Mouse (Mus musculus) mouse trophoblast stem cell (cell line): ENCODE measurements at regions not wholly inside any gene's neighbourhood (a gene's known extent, or its start where the extent isn't known, plus 50 kb on each side); places are given as distances from the start of the nearest gene placed in this dataset.

Source experiments
- in situ Hi-C, 2 experiments: fragments of 300-500 bp; cut with MseI, MboI; formaldehyde crosslinking; loops; 2 replicates in 1 of 2; 3 replicates in 1 of 2; pipeline ENCODE4 v1.15.1; 2025

DNA sequence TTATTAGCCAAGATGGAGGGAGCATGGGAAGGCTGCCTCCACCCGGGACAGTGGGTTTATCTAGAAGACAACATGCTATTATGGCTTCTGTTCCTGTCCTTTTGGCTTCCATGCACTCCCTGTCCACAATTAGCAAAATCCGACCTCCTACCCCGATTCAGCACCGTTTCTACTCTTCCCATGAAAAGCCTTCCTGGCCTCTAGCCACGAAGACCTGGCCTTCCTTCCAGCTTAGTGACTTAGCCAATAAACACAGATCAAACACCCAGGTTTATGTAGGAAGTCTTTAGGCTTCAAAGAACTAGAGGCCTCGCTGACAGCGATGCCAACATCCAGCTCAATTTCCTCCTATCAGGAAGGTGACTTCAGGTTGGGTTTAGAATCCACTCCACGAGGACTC is 338.5 kb upstream of the Zmiz1 start:
- in situ Hi-C loops, result no loop called here

DNA sequence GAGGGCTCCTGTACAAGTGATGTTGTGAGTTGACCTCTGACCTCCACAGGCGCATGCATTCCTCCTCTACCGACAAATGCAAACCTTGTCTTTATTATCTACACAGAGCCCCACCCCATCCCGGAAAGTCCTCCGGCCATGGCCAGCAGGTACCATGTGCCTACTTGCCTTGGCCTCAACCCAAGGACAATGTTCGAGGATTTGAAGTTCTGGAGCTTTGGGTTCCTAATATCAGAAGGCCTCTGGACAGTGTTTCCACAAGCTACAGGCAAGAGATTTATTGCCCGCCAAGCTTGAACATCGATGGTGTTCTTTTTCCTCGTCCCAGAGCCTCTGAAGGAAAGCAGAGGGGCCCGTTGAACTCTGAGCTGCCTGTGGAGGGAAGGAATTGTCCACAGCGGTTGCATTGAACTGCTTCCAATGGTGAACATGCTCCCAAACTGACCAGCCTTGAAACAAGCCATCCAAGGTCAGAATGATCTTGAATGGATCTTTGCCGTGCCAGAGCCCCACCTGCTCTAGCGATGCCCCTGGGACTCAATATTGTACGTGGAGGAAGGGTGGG is 335.9 kb upstream of the Zmiz1 start:
- in situ Hi-C loops, result no loop called here

DNA sequence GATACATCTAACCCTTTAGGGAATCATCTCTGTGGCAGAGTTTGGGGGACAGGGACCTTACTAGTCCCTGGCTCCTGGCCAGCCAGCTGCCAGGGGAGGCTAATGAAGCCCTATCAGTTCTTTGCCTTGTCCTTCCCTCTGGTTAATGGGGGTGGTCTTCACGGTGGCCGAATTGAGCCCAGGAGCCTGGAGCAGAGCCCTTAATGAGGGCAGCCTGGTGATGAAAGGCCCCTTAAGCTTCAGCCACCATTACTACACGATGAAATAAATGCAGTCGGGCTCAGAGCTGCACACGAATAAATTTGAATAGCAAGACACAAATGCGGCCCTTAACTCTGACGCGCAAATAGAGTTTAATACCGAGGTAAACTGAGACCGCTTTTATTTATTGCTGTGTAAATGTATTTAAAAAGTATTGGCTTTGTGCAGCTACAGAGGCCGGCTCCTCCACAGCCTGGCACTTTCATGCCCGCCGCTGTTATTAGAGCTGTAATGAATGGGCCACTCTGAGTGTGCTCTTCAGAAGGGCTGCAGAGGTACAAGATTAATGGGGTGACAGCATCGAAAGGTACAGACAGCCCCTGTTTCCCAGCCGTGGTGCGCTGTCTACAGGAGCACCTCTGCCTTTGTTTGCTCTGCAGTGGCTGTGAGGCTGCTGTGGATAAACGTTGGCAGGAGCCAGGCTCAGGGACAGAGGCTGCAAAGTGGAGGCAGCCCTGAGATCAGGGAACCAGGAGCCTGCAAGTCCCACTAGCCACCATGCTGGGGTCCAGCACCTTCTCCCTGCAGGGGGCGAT is 335.2 kb upstream of the Zmiz1 start:
- in situ Hi-C loops, result no loop called here

DNA sequence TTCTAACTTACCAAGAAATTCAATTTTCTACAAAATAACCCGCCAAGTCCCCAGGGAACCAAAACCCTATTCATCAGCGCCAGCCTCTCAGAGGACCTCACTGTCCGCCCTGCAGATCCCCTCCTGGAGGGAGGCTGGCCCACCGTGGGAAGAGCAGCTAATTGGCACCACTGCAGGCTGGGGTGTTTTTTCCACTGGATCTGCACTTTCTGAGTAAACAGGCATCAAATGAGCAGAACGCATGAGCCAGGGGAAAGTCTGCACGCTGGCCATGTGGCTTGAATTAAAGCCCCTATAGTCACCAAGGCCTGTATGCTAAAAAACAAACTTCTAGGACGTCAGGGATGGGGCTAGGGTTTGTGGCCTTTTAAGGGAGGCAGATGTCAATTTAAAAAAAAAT is 332.4 kb upstream of the Zmiz1 start:
- in situ Hi-C loops, result no loop called here

DNA sequence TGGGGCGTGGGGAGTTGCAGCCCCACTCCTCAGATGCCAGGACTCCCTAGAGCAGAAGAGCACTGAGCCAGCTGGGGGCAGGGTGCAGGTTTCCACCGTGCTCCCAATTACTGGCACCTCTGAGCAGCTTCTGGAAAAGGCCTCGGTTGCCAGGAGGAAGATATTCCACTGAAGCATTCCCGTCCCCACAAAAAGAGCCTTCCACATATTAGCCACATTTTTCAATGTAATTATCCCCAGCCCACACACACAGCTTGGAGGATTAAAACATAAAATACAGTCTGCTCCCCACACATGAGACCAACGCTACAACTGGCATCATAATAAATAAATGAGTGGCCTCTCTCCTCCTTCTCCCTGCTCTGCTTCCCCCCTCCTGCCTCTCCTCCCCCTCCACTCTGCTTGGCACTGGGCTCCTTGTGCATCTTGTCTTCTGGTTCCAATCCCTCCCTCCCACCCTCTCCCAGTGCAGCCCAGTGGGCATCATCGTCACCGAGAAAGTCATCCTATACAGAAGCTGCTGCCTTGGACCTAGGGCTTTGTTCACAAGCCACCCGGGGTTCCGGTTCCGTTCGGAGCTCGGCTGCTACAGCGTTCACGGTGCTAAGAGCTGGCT is 331.3 kb upstream of the Zmiz1 start:
- in situ Hi-C loops, result no loop called here

DNA sequence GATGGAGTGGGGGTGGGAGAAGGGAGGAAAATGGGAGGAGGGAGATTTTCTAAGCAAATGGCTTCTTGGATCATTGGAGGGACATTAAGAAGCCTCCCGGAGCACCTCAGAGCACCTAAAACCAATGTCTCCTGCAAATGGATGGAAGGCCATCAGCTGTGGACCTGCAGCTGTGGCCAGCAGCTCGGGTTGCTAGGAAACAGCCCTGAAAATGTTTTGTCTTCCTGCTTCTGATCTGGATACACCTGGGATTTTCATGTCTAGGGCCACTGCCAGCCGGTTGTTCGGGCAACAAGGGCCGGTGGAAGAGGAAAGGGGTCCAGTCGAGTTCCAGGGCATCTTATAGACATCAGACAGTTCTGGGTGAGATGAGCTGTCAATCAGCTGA is 330.8 kb upstream of the Zmiz1 start:
- in situ Hi-C loops, result no loop called here

DNA sequence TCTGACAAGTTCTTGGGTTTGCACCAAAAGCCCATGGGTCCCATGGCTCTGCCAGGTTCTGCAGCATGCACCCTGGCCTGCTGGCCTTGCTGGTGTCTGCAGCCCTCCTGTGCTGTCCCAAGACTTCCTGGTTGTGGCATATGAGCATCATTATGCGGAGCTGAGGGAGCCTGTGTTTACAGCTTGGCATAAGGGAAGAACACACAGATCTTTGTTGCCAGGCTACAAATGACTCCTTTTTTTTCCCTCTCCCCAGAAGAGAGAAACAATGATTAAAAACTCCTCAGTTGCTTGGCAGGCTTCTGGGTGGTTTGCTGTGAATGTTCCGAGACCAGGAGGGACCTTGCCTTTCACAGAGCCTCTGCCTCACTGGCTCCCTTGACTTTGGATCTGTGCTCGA is 323.6 kb upstream of the Zmiz1 start:
- in situ Hi-C loops, result no loop called here

DNA sequence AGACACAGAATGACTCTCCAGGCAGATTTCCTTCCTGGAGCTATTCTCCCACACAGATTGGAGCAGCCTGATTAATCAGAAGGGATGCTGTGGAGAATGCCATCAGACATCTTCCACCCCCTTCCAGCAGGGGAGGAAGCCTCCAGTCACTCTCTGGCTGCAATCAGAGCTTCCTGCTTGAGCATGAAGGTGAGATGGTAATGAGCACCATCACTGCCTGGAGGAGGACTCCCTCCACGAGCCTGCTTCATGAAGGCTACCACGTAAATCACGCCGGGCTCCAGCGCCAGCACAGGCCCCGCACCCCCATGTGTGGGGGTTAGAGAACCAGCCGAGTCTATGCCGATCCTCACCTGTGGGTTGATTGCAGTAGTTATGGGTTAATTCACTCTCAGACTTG is 321.7 kb upstream of the Zmiz1 start:
- in situ Hi-C loops, result no loop called here

DNA sequence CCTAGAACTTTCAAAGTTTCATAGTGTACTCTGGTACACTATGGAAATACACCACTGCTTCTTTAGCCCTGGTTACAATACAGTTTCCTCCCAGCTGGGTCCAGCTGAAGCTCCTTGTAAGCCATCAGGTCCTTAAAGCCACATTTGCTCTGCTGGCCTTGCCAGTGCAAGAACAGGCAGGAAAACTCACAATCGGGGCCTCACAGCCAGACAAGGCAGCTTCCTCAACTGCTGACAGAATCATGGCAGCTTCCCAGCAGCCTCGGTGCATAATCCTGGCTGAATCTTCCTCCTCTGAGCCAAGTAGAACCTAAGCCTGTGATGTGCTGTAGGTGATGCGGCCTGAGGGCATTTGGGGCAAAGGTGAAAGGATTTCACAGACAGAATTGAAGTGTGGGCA is 320.5 kb upstream of the Zmiz1 start:
- in situ Hi-C loops, result no loop called here

DNA sequence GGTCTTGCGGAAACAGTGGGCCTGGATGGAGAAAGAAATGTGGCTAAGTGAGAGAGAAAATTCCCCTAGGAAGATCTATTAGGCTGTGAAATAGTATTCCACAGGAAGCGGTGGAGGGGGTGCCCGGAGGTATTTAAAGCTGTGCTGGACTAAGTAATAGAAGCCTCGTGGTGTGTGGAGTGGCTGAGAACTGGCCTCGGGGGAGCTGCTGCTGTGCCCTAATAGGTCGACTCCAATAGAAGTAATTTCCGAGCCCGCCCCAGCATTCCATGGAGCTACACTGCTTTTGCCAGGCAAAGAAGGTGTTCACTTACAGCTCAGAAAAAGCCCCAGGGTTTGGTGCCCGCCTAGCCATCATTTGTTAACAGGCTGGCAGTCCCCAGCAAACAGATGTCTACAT is 317.1 kb upstream of the Zmiz1 start:
- in situ Hi-C loops, result no loop called here

DNA sequence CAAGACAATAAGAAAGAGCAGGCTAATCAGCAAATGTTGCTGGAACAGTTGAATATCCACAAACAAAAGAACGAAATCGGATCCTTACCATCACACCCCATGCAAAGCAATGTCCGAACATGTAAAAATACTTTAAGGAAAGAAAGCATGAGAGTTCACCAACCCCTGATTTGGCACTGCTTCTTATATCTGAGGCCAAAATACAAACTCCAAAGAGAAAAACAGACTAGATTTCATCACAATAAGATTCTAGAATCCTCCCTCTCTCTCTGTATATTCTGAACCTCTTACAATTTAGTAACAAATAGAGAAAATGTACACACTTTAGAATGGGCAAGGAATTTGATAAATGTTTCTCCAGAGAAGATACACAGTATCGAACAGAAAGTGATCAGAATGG is 315.9 kb upstream of the Zmiz1 start:
- in situ Hi-C loops, result no loop called here

DNA sequence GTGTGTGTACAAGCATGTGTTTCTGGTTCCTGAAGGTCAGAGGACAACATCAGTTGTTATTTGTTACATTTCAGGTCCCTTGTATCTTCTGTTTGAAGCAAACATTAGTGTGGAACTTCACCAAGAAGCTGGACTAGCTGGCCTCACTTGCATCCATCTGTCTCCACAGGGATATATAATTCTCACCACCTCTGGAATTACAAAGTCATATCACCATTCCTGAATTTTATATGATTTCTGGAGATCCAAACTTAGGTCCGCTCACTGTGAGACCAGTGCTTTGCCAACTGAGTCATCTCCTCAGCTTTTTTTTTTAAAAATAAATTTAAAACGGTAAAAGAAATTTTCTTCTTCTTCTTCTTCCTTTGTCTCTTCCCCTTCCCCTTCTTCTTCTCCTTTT is 311.3 kb upstream of the Zmiz1 start:
- in situ Hi-C loops, result no loop called here

DNA sequence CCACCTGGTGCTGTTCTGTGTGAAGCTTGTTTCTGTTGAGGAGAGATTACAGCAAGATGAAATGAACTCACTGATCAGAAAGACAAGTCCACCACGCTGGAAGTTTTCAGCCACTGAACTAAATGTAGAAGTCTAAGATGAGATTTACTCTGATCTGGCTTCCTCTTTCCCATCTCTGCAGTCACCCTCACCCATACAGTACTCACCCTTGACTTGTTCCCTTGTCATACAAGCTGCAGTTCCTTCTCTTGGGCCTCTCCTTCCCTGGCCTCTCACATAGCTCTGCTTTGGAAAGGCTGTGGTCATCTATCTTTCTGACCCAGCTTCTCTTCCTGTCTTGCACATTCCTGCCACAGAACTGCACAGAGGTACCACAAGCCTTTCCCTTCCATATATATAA is 308.0 kb upstream of the Zmiz1 start:
- in situ Hi-C loops, result no loop called here

DNA sequence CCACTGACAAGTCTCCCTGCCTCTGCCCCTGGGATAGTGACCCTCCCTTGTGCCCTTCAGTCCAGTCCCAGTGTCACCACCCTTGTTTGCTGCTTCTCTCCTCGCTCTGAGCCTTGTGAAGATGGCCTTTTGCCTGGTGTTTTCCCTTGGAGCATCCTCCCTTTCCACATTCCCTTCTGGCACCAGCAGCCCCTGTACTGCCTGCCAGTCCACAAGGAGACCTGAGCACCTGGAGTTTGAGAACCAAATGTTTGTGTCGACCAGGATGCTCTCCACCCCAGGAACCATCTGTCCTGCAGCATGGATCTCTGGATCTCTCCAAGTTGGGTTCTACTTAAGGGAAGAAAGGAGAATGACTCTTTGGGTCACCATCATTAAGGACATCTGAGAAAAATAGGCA is 307.5 kb upstream of the Zmiz1 start:
- in situ Hi-C loops, result no loop called here

DNA sequence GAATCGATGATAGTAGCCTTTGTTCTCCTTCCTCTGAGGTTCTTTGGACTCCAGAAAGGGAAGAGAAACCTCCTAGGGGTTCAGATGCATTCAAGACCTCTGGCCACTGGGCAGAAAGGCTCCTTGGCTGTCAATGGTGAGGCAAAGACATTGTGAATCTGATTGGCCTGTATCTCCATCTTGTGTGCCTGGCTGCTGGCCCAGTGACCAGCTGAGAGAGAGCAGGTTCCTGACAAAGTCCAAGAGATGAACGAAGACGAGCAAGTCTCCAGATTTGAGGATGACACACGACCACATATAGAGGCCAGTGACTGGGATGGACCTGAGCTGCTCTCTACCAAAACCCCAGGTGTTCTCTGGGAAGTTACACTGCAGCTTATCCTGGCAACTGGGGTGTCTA is 305.4 kb upstream of the Zmiz1 start:
- in situ Hi-C loops, result no loop called here

DNA sequence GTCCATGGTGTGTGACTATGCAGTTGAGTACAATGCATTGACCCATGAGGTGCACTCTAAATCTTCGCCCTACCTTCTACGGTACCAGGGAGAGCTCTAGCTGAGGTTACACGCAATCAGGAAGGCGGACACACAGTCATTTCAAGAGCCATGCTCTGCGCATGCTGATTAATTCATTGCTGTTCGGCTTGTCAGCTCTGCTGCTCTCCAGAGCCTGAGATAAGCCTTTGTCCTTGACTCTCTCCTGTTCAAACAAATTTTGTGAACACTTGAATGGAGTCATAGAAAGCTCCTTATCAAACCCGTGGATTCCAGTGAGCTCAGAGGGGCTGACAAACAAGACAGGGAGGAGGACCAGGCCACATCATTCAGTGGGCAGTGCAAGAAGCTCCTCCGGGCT is 304.8 kb upstream of the Zmiz1 start:
- in situ Hi-C loops, result no loop called here

DNA sequence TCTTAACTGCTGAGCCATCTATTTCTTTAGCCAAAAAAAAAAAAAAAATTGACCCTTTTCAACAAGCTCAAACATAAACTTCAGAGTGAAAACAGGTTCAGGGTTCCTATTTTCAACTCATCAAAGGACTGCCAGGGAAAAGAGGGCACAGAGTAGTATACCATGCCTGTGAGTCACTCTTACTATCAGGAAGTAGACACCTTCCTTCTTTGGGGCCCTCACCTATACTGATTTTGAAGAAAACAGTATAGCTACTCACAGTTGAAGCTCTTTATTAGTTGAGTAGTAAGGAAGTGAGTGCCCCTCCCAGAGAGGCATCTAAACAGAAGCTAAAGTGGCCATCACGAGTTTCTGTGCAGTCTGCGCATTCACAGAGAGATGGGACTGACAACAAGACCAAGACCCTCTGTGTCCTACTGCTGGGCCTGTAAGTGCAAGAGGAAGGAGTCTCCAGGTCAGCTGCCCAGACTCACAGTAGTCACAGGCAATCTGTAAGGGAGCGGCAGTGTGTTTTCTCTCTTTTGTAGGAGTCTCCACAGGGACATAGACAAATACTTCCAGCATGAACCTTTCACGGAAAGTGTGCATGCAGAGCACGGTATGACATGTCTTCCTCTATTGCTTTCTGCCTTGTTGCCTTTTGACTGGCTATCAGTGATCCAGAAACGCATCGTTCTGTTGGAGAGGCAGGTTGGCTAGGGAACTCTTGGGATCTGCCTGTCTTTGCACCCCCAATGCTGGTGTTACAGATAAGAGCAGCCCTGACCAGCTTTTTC is 303.8 kb upstream of the Zmiz1 start:
- in situ Hi-C loops, result no loop called here

DNA sequence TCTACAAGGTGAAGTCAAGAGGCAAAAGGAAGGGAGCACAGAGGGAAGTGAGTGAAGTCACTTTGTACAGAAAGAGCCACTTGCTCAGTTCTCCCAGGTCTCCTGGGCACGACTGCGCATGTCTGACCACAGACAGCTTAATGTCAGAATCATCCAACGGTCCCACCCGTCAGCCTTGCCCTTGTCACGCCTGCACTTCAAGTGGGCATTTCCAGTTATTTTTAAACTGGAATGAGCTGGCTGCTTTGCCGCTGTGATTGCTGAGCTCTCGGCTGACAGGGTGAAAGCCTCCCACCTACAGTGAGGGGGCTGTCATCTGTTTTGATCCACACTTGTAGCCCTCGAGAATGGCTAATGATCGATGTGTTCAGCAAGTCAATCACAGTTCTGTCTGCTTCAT is 302.8 kb upstream of the Zmiz1 start:
- in situ Hi-C loops, result no loop called here

DNA sequence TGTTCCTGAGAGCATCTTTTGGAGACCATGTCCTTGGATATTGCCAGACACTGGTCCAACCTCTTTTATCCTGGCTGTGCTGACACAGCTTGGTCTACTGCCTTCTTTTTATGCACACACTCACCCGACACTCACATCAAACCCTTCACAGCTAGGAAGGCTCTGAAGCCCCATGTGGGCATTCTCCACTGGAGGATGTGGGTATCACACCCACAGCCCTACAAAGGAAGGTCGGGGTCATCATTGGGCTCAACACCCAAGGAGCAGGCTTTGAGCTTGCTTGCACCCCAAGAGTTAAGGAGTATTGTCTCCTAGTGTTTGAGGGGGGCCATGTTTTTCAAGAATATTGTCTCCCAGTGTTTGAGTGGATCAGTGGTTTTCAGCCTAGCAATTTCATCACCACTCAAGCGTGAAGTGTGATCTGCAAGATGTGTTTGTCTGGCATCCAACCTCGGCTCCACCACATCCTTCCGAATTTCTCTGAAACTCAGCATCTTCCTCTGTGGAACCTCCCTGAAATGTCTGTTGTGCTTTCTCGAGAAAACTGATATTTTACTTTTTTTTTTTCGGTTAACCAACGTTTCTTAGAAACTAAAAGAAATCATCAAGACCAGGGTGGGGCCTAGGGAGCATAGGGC is 297.2 kb upstream of the Zmiz1 start:
- in situ Hi-C loops, result no loop called here

DNA sequence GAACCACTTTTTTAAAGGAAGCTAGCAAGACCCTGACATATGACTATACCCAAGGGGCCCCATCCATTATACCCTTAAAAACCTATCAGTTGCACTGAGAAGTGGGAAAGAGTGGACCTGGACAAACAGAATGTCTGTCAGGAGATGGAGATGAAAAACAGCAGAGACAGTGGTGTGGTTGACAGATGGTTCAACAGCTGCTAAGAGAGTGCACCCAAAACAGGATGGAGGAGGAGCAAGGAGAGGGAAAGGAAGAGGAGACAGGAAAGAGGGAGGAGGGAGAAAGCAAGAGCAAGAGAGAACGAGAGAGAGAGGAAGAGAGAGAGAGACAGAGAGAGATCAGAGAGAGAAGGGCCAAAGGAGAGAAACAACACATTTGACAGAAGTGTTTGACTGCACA is 292.8 kb upstream of the Zmiz1 start:
- in situ Hi-C loops, result no loop called here

DNA sequence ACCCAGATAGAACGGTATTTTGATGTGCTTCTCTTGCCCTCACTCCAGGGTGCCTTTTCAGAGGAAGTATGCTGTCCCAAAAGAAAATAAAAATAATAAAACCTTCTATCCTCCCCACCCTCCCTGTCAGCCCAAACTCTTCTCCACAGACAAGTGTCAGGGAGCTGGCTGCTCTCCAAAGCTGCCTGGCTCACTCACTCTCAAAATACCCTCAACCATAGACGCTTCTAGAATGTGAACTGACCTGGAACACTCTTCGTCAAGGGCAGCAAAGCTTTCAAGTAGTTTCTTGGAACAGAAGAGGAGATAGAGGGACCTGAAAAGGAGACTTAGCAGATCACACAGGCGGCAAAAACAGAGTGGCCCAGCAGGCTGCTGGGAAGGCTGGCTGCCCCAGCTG is 291.4 kb upstream of the Zmiz1 start:
- in situ Hi-C loops, result no loop called here

DNA sequence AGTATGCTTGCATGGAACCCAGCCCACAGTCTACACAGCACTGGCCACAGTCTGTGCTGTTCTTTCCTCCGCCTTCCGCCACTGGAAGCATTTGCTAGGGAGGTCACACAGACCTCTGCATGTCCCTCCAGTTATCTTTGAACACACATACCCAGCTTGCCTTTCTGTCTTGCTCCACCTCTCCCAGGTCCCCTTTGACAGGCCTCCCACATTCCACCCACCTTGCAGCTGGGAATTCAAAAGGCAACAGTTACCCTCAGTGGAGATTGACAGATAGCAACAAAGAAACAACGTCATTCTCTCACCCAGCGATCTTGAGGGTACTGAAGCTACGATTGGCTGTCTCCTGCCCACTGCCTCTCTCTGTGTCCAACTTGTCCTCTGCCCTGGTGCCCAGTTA is 290.7 kb upstream of the Zmiz1 start:
- in situ Hi-C loops, result no loop called here
